Mouse (Mus musculus) cortical plate, adult 2 months (tissue): ENCODE data around the gene Ccdc9. TPM values are rescaled to one million over a fixed set of nuclear protein-coding genes. Genes with fewer than 3 reads are reported as not detected.

Experiments used
- H3K27ac ChIP-seq: fragments of 200-500 bp; 2 replicates; pipeline ENCODE4 v1.5.1; 2012; ENCODE audit warnings: low read length, control low read depth, inconsistent platforms; ENCODE audit not compliant: insufficient read depth
- H3K4me1 ChIP-seq: fragments of 200-500 bp; 2 replicates; pipeline ENCODE4 v1.6.1; 2011; ENCODE audit warnings: low read length; ENCODE audit not compliant: control insufficient read depth, insufficient read depth
- H3K4me3 ChIP-seq: fragments of 200-500 bp; 2 replicates; pipeline ENCODE4 v1.5.1; 2011; ENCODE audit warnings: mild to moderate bottlenecking, low read length, control low read depth; ENCODE audit not compliant: insufficient read depth
- CTCF ChIP-seq: fragments of 200-500 bp; IDR thresholded peaks from 2 replicates; pipeline ENCODE4 v1.5.1; 2011; ENCODE audit warnings: mild to moderate bottlenecking, control low read depth, low read length; ENCODE audit not compliant: insufficient read depth; ENCODE audit errors: extremely low read depth
- POLR2A ChIP-seq: fragments of 200-500 bp; IDR thresholded peaks from 2 replicates; pipeline ENCODE4 v1.6.1; 2011; ENCODE audit warnings: mild to moderate bottlenecking, low read length, control low read depth; ENCODE audit not compliant: insufficient read depth; ENCODE audit errors: extremely low read depth
- polyA plus RNA-seq: library from polyadenylated mRNA; depleted of rRNA; stranded (reverse); fragments of >200 nt; gene quantifications from 2 replicates; pipeline ENCODE4 v1.2.3, GENCODE M21; 2012

Ccdc9 gene
- polyA plus RNA-seq, 1 experiment = 68.9 TPM

- Histone ChIP-seq H3K4me3 (peak overlapping the region; percentile 61), H3K4me1 (peaks cover 7% of the 10 kb centered on the region), H3K27ac (peak overlapping the region; percentile 85)
- TF ChIP-seq CTCF (peak; percentile 95), POLR2A (no peak)
Measured at GRCm38 (mm10) chr7:16294837-16295236, 8.2 kb upstream of the Ccdc9 start.

GRCm38 (mm10) chr7:16294346-16294745 is 7.8 kb upstream of the Ccdc9 start:
- TF ChIP-seq POLR2A (no peak), CTCF (peak; percentile 41; the same call in 1 of the 2 replicates)
- Histone ChIP-seq H3K4me1 (peaks cover 7% of the 10 kb centered on the region), H3K27ac (no peak overlapping the region), H3K4me3 (no peak overlapping the region; the same call in 1 of the 2 replicates)

- Histone ChIP-seq H3K27ac (no peak overlapping the region), H3K4me3 (no peak overlapping the region), H3K4me1 (no peaks in the 10 kb centered on the region)
- TF ChIP-seq POLR2A = no peak
- TF ChIP-seq CTCF = no peak
Measured at GRCm38 (mm10) chr7:16287791-16288190, 1.2 kb upstream of the Ccdc9 start.

- H3K4me3 ChIP-seq = peak overlapping the region; percentile 50
- no peak overlapping the region for H3K27ac ChIP-seq
- TF ChIP-seq POLR2A = no peak
- no peak for TF ChIP-seq CTCF
- no peaks in the 10 kb centered on the region for H3K4me1 ChIP-seq
Measured at GRCm38 (mm10) chr7:16287016-16287415, 421 bp upstream of the Ccdc9 start.

GRCm38 (mm10) chr7:16285450-16286025 is 1.1 kb downstream of the Ccdc9 start:
- Histone ChIP-seq H3K4me3 (peak overlapping the region; percentile 50), H3K4me1 (no peaks in the 10 kb centered on the region), H3K27ac (no peak overlapping the region)
- TF ChIP-seq POLR2A (no peak), CTCF (no peak)

- H3K4me1 ChIP-seq = no peaks in the 10 kb centered on the region
- H3K27ac ChIP-seq = no peak overlapping the region
- H3K4me3 ChIP-seq = no peak overlapping the region
- TF ChIP-seq CTCF (no peak), POLR2A (no peak)
Measured at GRCm38 (mm10) chr7:16284904-16285303, 1.7 kb downstream of the Ccdc9 start.

GRCm38 (mm10) chr7:16284001-16284400 is 2.6 kb downstream of the Ccdc9 start:
- H3K4me1 ChIP-seq = no peaks in the 10 kb centered on the region
- H3K27ac ChIP-seq = no peak overlapping the region
- TF ChIP-seq POLR2A = no peak
- TF ChIP-seq CTCF = no peak
- H3K4me3 ChIP-seq = no peak overlapping the region

GRCm38 (mm10) chr7:16282334-16282733 is 4.3 kb downstream of the Ccdc9 start:
- Histone ChIP-seq H3K4me3 (no peak overlapping the region), H3K27ac (no peak overlapping the region), H3K4me1 (no peaks in the 10 kb centered on the region)
- TF ChIP-seq POLR2A = no peak

GRCm38 (mm10) chr7:16280721-16281120 is 5.9 kb downstream of the Ccdc9 start:
- Histone ChIP-seq H3K4me1 (no peaks in the 10 kb centered on the region), H3K4me3 (no peak overlapping the region), H3K27ac (no peak overlapping the region)
- TF ChIP-seq POLR2A (no peak), CTCF (no peak)

- Histone ChIP-seq H3K27ac (no peak overlapping the region), H3K4me1 (no peaks in the 10 kb centered on the region; the same call in 1 of the 2 replicates), H3K4me3 (no peak overlapping the region)
- TF ChIP-seq POLR2A (no peak), CTCF (no peak)
Measured at GRCm38 (mm10) chr7:16274922-16275890, 11.4 kb downstream of the Ccdc9 start.
